Mouse (Mus musculus): ENCODE results near the gene Mgrn1. TPM values are rescaled to one million over a fixed set of nuclear protein-coding genes. Genes with fewer than 3 reads are reported as not detected.
A peak's percentile ranks its signal among the peaks of the same experiment; 100 is the strongest.

The Mgrn1 gene
- polyA plus RNA-seq (2015; fragmentation: Nextera tagmentation; extraction: Ambion mirVana): 75.6 and 76.7 TPM in 2 replicates

GRCm38 (mm10) chr16:4885760-4886689 lies at the start of gene Mgrn1:
Gene Mgrn1 (plus strand): TSS chr16:4886249.
- H3K9ac ChIP-seq (replicated peaks; ENCODE audit: low read depth): peak within 1 kb of the TSS; percentile 91
- H3K27me3 ChIP-seq (replicated peaks; ENCODE audit: insufficient read depth, low read length): no peaks in the 10 kb centered on the region
- DNase-seq (ENCODE audit: low spot score) (peak; percentile 96), ATAC-seq (peak; percentile 87)
- 2% methylated on average over 64 of the region's 74 CpGs for whole genome bisulfite sequencing
- H3K4me3 ChIP-seq (ENCODE audit: low read depth, low read length): peak within 1 kb of the TSS; percentile 76
- H3K4me1 ChIP-seq (ENCODE audit: insufficient read depth, low read depth, low read length): peaks cover 22% of the 10 kb centered on the region
- peak; percentile 6; the same call in 1 of the 2 replicates for TF ChIP-seq CTCF (IDR thresholded peaks at IDR 0.05)
- TF ChIP-seq EP300 (IDR thresholded peaks at IDR 0.05): 0 out of 2 replicates have a peak, but pooled peaks have one; percentile 43
- peak within 1 kb of the TSS; percentile 88 for H3K4me2 ChIP-seq (replicated peaks; ENCODE audit: low read depth, low read length)
- H3K27ac ChIP-seq (ENCODE audit: low read length): peak within 1 kb of the TSS; percentile 94
- no peaks in the 10 kb centered on the region for H3K36me3 ChIP-seq (ENCODE audit: insufficient read depth, low read length)
- H3K9me3 ChIP-seq (ENCODE audit: low read length): no peaks in the 10 kb centered on the region

- 84% methylated on average over 3 of the region's 3 CpGs for WGBS
These were observed 48.4 kb upstream of the Mgrn1 start for GRCm38 (mm10) chr16:4837631-4838030.

GRCm38 (mm10) chr16:4839552-4839951 lies 46.5 kb upstream of the Mgrn1 start:
- no peaks in the 10 kb centered on the region for H3K36me3 ChIP-seq (ENCODE audit: insufficient read depth, low read length)
- 0 out of 2 replicates have a peak, but pooled peaks have one; percentile 12 for ATAC-seq
- H3K27me3 ChIP-seq (replicated peaks; ENCODE audit: insufficient read depth, low read length): no peaks in the 10 kb centered on the region
- no peak for TF ChIP-seq EP300 (IDR thresholded peaks at IDR 0.05)
- TF ChIP-seq CTCF (IDR thresholded peaks at IDR 0.05): no peak
- 67% methylated on average over 3 of the region's 3 CpGs for WGBS
- no peak overlapping the region for H3K4me3 ChIP-seq (ENCODE audit: low read depth, low read length)
- H3K4me2 ChIP-seq (replicated peaks; ENCODE audit: low read depth, low read length): no peak overlapping the region
- H3K9ac ChIP-seq (replicated peaks; ENCODE audit: low read depth): no peak overlapping the region
- DNase-seq (ENCODE audit: low spot score): no peak
- H3K27ac ChIP-seq (ENCODE audit: low read length): no peak overlapping the region
- H3K4me1 ChIP-seq (ENCODE audit: insufficient read depth, low read depth, low read length): no peaks in the 10 kb centered on the region; the same call in 1 of the 2 replicates
- H3K9me3 ChIP-seq (ENCODE audit: low read length): no peaks in the 10 kb centered on the region

More at GRCm38 (mm10) chr16:4837631-4838030, 48.4 kb upstream of the Mgrn1 start:
- Histone ChIP-seq H3K27ac (ENCODE audit: low read length) (no peak overlapping the region), H3K36me3 (ENCODE audit: insufficient read depth, low read length) (no peaks in the 10 kb centered on the region), H3K4me3 (ENCODE audit: low read depth, low read length) (no peak overlapping the region), H3K4me1 (ENCODE audit: insufficient read depth, low read depth, low read length) (no peaks in the 10 kb centered on the region; the same call in 1 of the 2 replicates), H3K9ac (replicated peaks; ENCODE audit: low read depth) (no peak overlapping the region), H3K4me2 (replicated peaks; ENCODE audit: low read depth, low read length) (no peak overlapping the region), H3K9me3 (ENCODE audit: low read length) (no peaks in the 10 kb centered on the region), H3K27me3 (replicated peaks; ENCODE audit: insufficient read depth, low read length) (no peaks in the 10 kb centered on the region)
- TF ChIP-seq EP300 (IDR thresholded peaks at IDR 0.05): no peak
- TF ChIP-seq CTCF (IDR thresholded peaks at IDR 0.05): no peak
- DNase-seq (ENCODE audit: low spot score) (no peak), ATAC-seq (no peak)

GRCm38 (mm10) chr16:4840231-4840630 lies 45.8 kb upstream of the Mgrn1 start:
- no peak overlapping the region for H3K4me3 ChIP-seq (ENCODE audit: low read depth, low read length)
- H3K4me2 ChIP-seq (replicated peaks; ENCODE audit: low read depth, low read length): no peak overlapping the region
- DNase-seq (ENCODE audit: low spot score) (peak; percentile 47), ATAC-seq (no peak)
- H3K9me3 ChIP-seq (ENCODE audit: low read length): no peaks in the 10 kb centered on the region
- TF ChIP-seq CTCF (IDR thresholded peaks at IDR 0.05) (no peak), EP300 (IDR thresholded peaks at IDR 0.05) (no peak)
- H3K27ac ChIP-seq (ENCODE audit: low read length): no peak overlapping the region
- H3K27me3 ChIP-seq (replicated peaks; ENCODE audit: insufficient read depth, low read length): no peaks in the 10 kb centered on the region
- H3K4me1 ChIP-seq (ENCODE audit: insufficient read depth, low read depth, low read length): no peaks in the 10 kb centered on the region; the same call in 1 of the 2 replicates
- no peaks in the 10 kb centered on the region for H3K36me3 ChIP-seq (ENCODE audit: insufficient read depth, low read length)
- WGBS: 72% methylated on average over 8 of the region's 8 CpGs
- H3K9ac ChIP-seq (replicated peaks; ENCODE audit: low read depth): no peak overlapping the region

GRCm38 (mm10) chr16:4847041-4847440 lies 39.0 kb upstream of the Mgrn1 start:
- ATAC-seq: no peak
- H3K27me3 ChIP-seq (replicated peaks; ENCODE audit: insufficient read depth, low read length): no peaks in the 10 kb centered on the region
- 76% methylated on average over 3 of the region's 3 CpGs for WGBS

GRCm38 (mm10) chr16:4848090-4848489 lies 38.0 kb upstream of the Mgrn1 start:
- no peak overlapping the region for H3K4me3 ChIP-seq (ENCODE audit: low read depth, low read length)
- H3K27ac ChIP-seq (ENCODE audit: low read length): no peak overlapping the region
- 84% methylated on average over 2 of the region's 2 CpGs for WGBS
- H3K27me3 ChIP-seq (replicated peaks; ENCODE audit: insufficient read depth, low read length): no peaks in the 10 kb centered on the region
- no peaks in the 10 kb centered on the region for H3K4me1 ChIP-seq (ENCODE audit: insufficient read depth, low read depth, low read length)
- no peaks in the 10 kb centered on the region for H3K9me3 ChIP-seq (ENCODE audit: low read length)
- DNase-seq (ENCODE audit: low spot score): no peak
- H3K4me2 ChIP-seq (replicated peaks; ENCODE audit: low read depth, low read length): no peak overlapping the region
- H3K9ac ChIP-seq (replicated peaks; ENCODE audit: low read depth): no peak overlapping the region
- no peak for TF ChIP-seq EP300 (IDR thresholded peaks at IDR 0.05)
- no peak for TF ChIP-seq CTCF (IDR thresholded peaks at IDR 0.05)
- H3K36me3 ChIP-seq (ENCODE audit: insufficient read depth, low read length): no peaks in the 10 kb centered on the region
- ATAC-seq: no peak

More at GRCm38 (mm10) chr16:4847041-4847440, 39.0 kb upstream of the Mgrn1 start:
- Histone ChIP-seq H3K9me3 (ENCODE audit: low read length) (no peaks in the 10 kb centered on the region), H3K9ac (replicated peaks; ENCODE audit: low read depth) (no peak overlapping the region), H3K36me3 (ENCODE audit: insufficient read depth, low read length) (no peaks in the 10 kb centered on the region), H3K4me3 (ENCODE audit: low read depth, low read length) (no peak overlapping the region), H3K4me2 (replicated peaks; ENCODE audit: low read depth, low read length) (no peak overlapping the region), H3K4me1 (ENCODE audit: insufficient read depth, low read depth, low read length) (no peaks in the 10 kb centered on the region), H3K27ac (ENCODE audit: low read length) (no peak overlapping the region)
- no peak for DNase-seq (ENCODE audit: low spot score)
- TF ChIP-seq EP300 (IDR thresholded peaks at IDR 0.05): no peak
- no peak for TF ChIP-seq CTCF (IDR thresholded peaks at IDR 0.05)
